In genomic region chr10:42122768-42123635, GRCm38 (mm10) we compare ENCODE assay signal across 17 mouse cellular contexts.
DNase-seq lines count a peak whose midpoint lies in the region; ATAC-seq lines count a peak whose summit lies in the region.
"Had no signal": no experiment of that assay in that cellular context is flagged by ENCODE, and none has a peak within 500 bp of the region (broad histone marks: within the 10 kb centered on the region; RNA-seq: fewer than 3 reads in every experiment).

No protein-coding gene starts in this region.

- 0 out of 2 replicates have a peak overlapping the region, but pooled peaks have one; percentile 39 for H3K27ac ChIP-seq in lung, embryonic 16.5 days (ENCODE audit: low read length)
- 0 out of 2 replicates have a peak overlapping the region, but pooled peaks have one; percentile 53 for H3K27ac ChIP-seq in limb, embryonic 10.5 days
- peak overlapping the region; percentile 31; the same call in 1 of the 2 replicates for H3K27ac ChIP-seq in stomach, embryonic 16.5 days (ENCODE audit: low read length)
- H3K27ac ChIP-seq in neural tube, embryonic 15.5 days (replicated peaks), result no peak overlapping the region
- H3K27ac ChIP-seq: hindbrain, embryonic 13.5 days had no signal

- intact Hi-C loops in heart, postnatal 25 days (cut with DNase I), result no loop called here

- no peaks in the 10 kb centered on the region for H3K36me3 ChIP-seq in lung, embryonic 16.5 days (ENCODE audit: control insufficient read depth, insufficient read depth, low read length)
- H3K36me3 ChIP-seq in limb, embryonic 10.5 days, result no peaks in the 10 kb centered on the region
- no peaks in the 10 kb centered on the region for H3K36me3 ChIP-seq in stomach, embryonic 16.5 days (ENCODE audit: control insufficient read depth, insufficient read depth, low read length)
- H3K36me3 ChIP-seq in neural tube, embryonic 15.5 days, result no peaks in the 10 kb centered on the region
- H3K36me3 ChIP-seq: hindbrain, embryonic 13.5 days had no signal

- no peaks in the 10 kb centered on the region for H3K27me3 ChIP-seq in lung, embryonic 16.5 days (ENCODE audit: control insufficient read depth, insufficient read depth, low read depth, low read length)
- no peaks in the 10 kb centered on the region for H3K27me3 ChIP-seq in limb, embryonic 10.5 days (ENCODE audit: low read depth, poor library complexity, severe bottlenecking)
- no peaks in the 10 kb centered on the region for H3K27me3 ChIP-seq in stomach, embryonic 16.5 days (ENCODE audit: control insufficient read depth, insufficient read depth, low read length)
- no peaks in the 10 kb centered on the region for H3K27me3 ChIP-seq in neural tube, embryonic 15.5 days (replicated peaks)
- H3K27me3 ChIP-seq: hindbrain, embryonic 13.5 days had no signal

- no peaks in the 10 kb centered on the region for H3K9me3 ChIP-seq in lung, embryonic 16.5 days (ENCODE audit: control insufficient read depth, low read length)
- no peaks in the 10 kb centered on the region for H3K9me3 ChIP-seq in limb, embryonic 10.5 days (replicated peaks)
- H3K9me3 ChIP-seq in stomach, embryonic 16.5 days (replicated peaks; ENCODE audit: control insufficient read depth, low read length), result no peaks in the 10 kb centered on the region
- no peaks in the 10 kb centered on the region for H3K9me3 ChIP-seq in neural tube, embryonic 15.5 days (replicated peaks)
- H3K9me3 ChIP-seq: hindbrain, embryonic 13.5 days had no signal

- peaks cover 7% of the 10 kb centered on the region; the same call in 1 of the 2 replicates for H3K4me1 ChIP-seq in lung, embryonic 16.5 days (replicated peaks; ENCODE audit: control insufficient read depth, insufficient read depth, low read length)
- peaks cover 24% of the 10 kb centered on the region for H3K4me1 ChIP-seq in limb, embryonic 10.5 days
- H3K4me1 ChIP-seq in stomach, embryonic 16.5 days (ENCODE audit: control insufficient read depth, insufficient read depth, low read length), result no peaks in the 10 kb centered on the region; the same call in 1 of the 2 replicates
- H3K4me1 ChIP-seq in neural tube, embryonic 15.5 days, result no peaks in the 10 kb centered on the region

- no peak for ATAC-seq in lung, embryonic 16.5 days (ENCODE audit: low read depth)
- ATAC-seq in stomach, embryonic 16.5 days (ENCODE audit: insufficient read depth, low FRiP score), result peak; percentile 48; the same call in 1 of the 2 replicates
- ATAC-seq in neural tube, embryonic 15.5 days (ENCODE audit: low FRiP score), result no peak
- ATAC-seq: forebrain, embryonic 16.5 days; midbrain, embryonic 16.5 days had no signal

- H3K4me2 ChIP-seq in lung, embryonic 16.5 days (ENCODE audit: low read depth, low read length), result no peak overlapping the region
- no peak overlapping the region for H3K4me2 ChIP-seq in stomach, embryonic 16.5 days (ENCODE audit: low read depth, low read length)
- no peak overlapping the region for H3K4me2 ChIP-seq in neural tube, embryonic 15.5 days
- H3K4me2 ChIP-seq: hindbrain, embryonic 13.5 days had no signal

- no peak overlapping the region for H3K9ac ChIP-seq in lung, embryonic 16.5 days (ENCODE audit: low read length)
- no peak overlapping the region for H3K9ac ChIP-seq in stomach, embryonic 16.5 days (ENCODE audit: low read length)
- no peak overlapping the region for H3K9ac ChIP-seq in neural tube, embryonic 15.5 days (replicated peaks)
- H3K9ac ChIP-seq: hindbrain, embryonic 13.5 days had no signal

- no peak overlapping the region for H3K4me3 ChIP-seq in lung, embryonic 16.5 days (ENCODE audit: low read length)
- no peak overlapping the region for H3K4me3 ChIP-seq in limb, embryonic 10.5 days
- no peak overlapping the region for H3K4me3 ChIP-seq in stomach, embryonic 16.5 days (replicated peaks; ENCODE audit: low read length)
- no peak overlapping the region for H3K4me3 ChIP-seq in neural tube, embryonic 15.5 days (replicated peaks)
- H3K4me3 ChIP-seq: hindbrain, embryonic 13.5 days had no signal

- peak; percentile 91 for DNase-seq in heart, adult 11 months
- no peak for DNase-seq in heart, postnatal 25 days (ENCODE audit: low spot score)
- DNase-seq in lung, postnatal 14 days, result no peak
- no peak for DNase-seq in limb, embryonic 10.5 days (ENCODE audit: low spot score)
- DNase-seq in ovary, postnatal 36 days (ENCODE audit: low spot score), result no peak
- DNase-seq: adrenal gland, adult 2 months; cerebellum, postnatal 14 days; gastrocnemius, postnatal 10 days; kidney, adult 8-10 months; layer of hippocampus, adult 9-11 months; lung, postnatal 4 days had no signal

- 55% methylated on average over 7 of the region's 7 CpGs for WGBS in lung, embryonic 16.5 days
- WGBS in limb, embryonic 10.5 days, result 66% methylated on average over 7 of the region's 7 CpGs
- WGBS in stomach, embryonic 16.5 days, result 44% methylated on average over 7 of the region's 7 CpGs
- WGBS in neural tube, embryonic 15.5 days, result 80% methylated on average over 7 of the region's 7 CpGs
